Mouse (Mus musculus) spleen, adult 2 months (tissue): ENCODE data around the gene Tbx21.

Experiments
- CTCF ChIP-seq: fragments of 200-500 bp; IDR thresholded peaks from 2 replicates; pipeline ENCODE4 v1.5.1; 2011; ENCODE audit warnings: mild to moderate bottlenecking, inconsistent platforms; ENCODE audit not compliant: insufficient read depth, insufficient read length, insufficient replicate concordance; ENCODE audit errors: extremely low read depth
- POLR2A ChIP-seq: fragments of 200-500 bp; IDR thresholded peaks from 2 replicates; pipeline ENCODE4 v1.6.1; 2011; ENCODE audit warnings: low read depth, low read length, inconsistent platforms

DNA sequence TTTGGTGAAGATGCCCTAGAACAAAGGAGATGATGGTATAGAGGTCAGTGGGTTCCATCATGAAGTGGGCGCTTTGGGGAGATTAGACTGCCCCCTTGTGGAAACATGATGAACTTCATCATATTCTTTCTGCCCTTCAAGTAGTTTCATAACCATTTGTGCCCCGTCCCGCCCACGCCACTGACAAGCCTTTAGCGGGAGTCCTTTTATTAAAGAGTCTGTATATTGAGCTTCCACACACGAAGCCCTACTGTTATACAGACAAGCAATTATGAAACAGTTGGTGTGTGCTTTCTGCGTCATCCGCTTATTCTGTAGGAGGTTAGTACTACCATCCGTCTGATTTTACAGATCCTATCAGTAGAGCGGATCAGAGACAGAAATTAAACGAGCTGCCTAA, 32.2 kb downstream of the Tbx21 start:
- TF ChIP-seq POLR2A (no peak), CTCF (peak; percentile 14; the same call in 1 of the 2 replicates)
